Mouse (Mus musculus): Measurements from ENCODE around the gene Gm20521. TPM values are rescaled to one million over a fixed set of nuclear protein-coding genes. Genes with fewer than 3 reads are reported as not detected.
A peak's percentile ranks its signal among the peaks of the same experiment; 100 is the strongest.

Gene Gm20521
- total and polyA plus RNA-seq, 3 experiments = 1.2 to 5.5 (median 4.0) TPM

GRCm38 (mm10) chr14:54870861-54871260 is 12.4 kb upstream of the Gm20521 start, which contains the start of gene Homez:
Homez (minus strand) TSS chr14:54870961.
- TF ChIP-seq TAL1 (conservative IDR thresholded peaks at IDR 0.05; ENCODE audit: low read depth, low read length) (no peak), GATA1 (IDR thresholded peaks at IDR 0.05; ENCODE audit: borderline replicate concordance, low read length) (no peak), CTCF (IDR thresholded peaks at IDR 0.05; ENCODE audit: low read depth, low read length) (no peak), POLR2AphosphoS5 (IDR thresholded peaks at IDR 0.05; ENCODE audit: insufficient replicate concordance, low read depth, low read length) (no peak), GATA2 (IDR thresholded peaks at IDR 0.05; ENCODE audit: borderline replicate concordance, low read depth, low read length) (no peak)

GRCm38 (mm10) chr14:54874165-54874564 is 9.1 kb upstream of the Gm20521 start:
- peaks cover 27% of the 10 kb centered on the region for H3K4me1 ChIP-seq (ENCODE audit: insufficient read depth, low read depth, low read length)
- ATAC-seq (ENCODE audit: extremely low read depth, insufficient number of reproducible peaks, low FRiP score, poor library complexity, severe bottlenecking) (no peak), DNase-seq (ENCODE audit: low spot score) (no peak)
- TF ChIP-seq GATA2 (IDR thresholded peaks at IDR 0.05; ENCODE audit: borderline replicate concordance, low read depth, low read length) (no peak), GATA1 (IDR thresholded peaks at IDR 0.05; ENCODE audit: borderline replicate concordance, low read length) (no peak), CTCF (IDR thresholded peaks at IDR 0.05; ENCODE audit: low read depth, low read length) (no peak), POLR2AphosphoS5 (IDR thresholded peaks at IDR 0.05; ENCODE audit: insufficient replicate concordance, low read depth, low read length) (no peak), TAL1 (conservative IDR thresholded peaks at IDR 0.05; ENCODE audit: low read depth, low read length) (no peak)
- peaks cover 4% of the 10 kb centered on the region for H3K36me3 ChIP-seq (replicated peaks)
- no peaks in the 10 kb centered on the region for H3K27me3 ChIP-seq (ENCODE audit: insufficient read depth, low read length)
- H3K4me3 ChIP-seq (ENCODE audit: low read depth, low read length) = no peak overlapping the region
- no peaks in the 10 kb centered on the region for H3K9me3 ChIP-seq (replicated peaks)

More at GRCm38 (mm10) chr14:54870861-54871260, 12.4 kb upstream of the Gm20521 start, which contains the start of gene Homez:
- DNase-seq (ENCODE audit: low spot score) = no peak
- no peaks in the 10 kb centered on the region for H3K9me3 ChIP-seq (replicated peaks)
- H3K36me3 ChIP-seq (replicated peaks) = peaks cover 4% of the 10 kb centered on the region
- no peak for ATAC-seq (ENCODE audit: extremely low read depth, insufficient number of reproducible peaks, low FRiP score, poor library complexity, severe bottlenecking)
- no peak within 1 kb of the TSS for H3K4me3 ChIP-seq (ENCODE audit: low read depth, low read length)
- H3K4me1 ChIP-seq (ENCODE audit: insufficient read depth, low read depth, low read length) = peaks cover 15% of the 10 kb centered on the region
- H3K27me3 ChIP-seq (ENCODE audit: insufficient read depth, low read length) = no peaks in the 10 kb centered on the region

- H3K9me3 ChIP-seq (replicated peaks) = no peaks in the 10 kb centered on the region
- TF ChIP-seq GATA2 (IDR thresholded peaks at IDR 0.05; ENCODE audit: borderline replicate concordance, low read depth, low read length) = no peak
- no peaks in the 10 kb centered on the region for H3K27me3 ChIP-seq (ENCODE audit: insufficient read depth, low read length)
- ATAC-seq (ENCODE audit: extremely low read depth, insufficient number of reproducible peaks, low FRiP score, poor library complexity, severe bottlenecking) = no peak
- peak; percentile 28 for DNase-seq (ENCODE audit: low spot score)
- peaks cover 4% of the 10 kb centered on the region for H3K36me3 ChIP-seq (replicated peaks)
- H3K4me1 ChIP-seq (ENCODE audit: insufficient read depth, low read depth, low read length) = peaks cover 27% of the 10 kb centered on the region
- H3K4me3 ChIP-seq (ENCODE audit: low read depth, low read length) = peak overlapping the region; percentile 91
Measured at GRCm38 (mm10) chr14:54875844-54876538, 7.2 kb upstream of the Gm20521 start.

GRCm38 (mm10) chr14:54876539-54877047 is 6.6 kb upstream of the Gm20521 start:
- ATAC-seq (ENCODE audit: extremely low read depth, insufficient number of reproducible peaks, low FRiP score, poor library complexity, severe bottlenecking) = peak; percentile 76
- Histone ChIP-seq H3K9me3 (replicated peaks) (no peaks in the 10 kb centered on the region), H3K27me3 (ENCODE audit: insufficient read depth, low read length) (no peaks in the 10 kb centered on the region), H3K4me1 (ENCODE audit: insufficient read depth, low read depth, low read length) (peaks cover 31% of the 10 kb centered on the region), H3K4me3 (ENCODE audit: low read depth, low read length) (peak overlapping the region; percentile 91), H3K36me3 (replicated peaks) (peaks cover 4% of the 10 kb centered on the region)
- peak; percentile 97 for DNase-seq (ENCODE audit: low spot score)
- no peak for TF ChIP-seq GATA2 (IDR thresholded peaks at IDR 0.05; ENCODE audit: borderline replicate concordance, low read depth, low read length)
- TF ChIP-seq GATA1 (IDR thresholded peaks at IDR 0.05; ENCODE audit: borderline replicate concordance, low read length) = no peak
- TF ChIP-seq TAL1 (conservative IDR thresholded peaks at IDR 0.05; ENCODE audit: low read depth, low read length) = no peak
- no peak for TF ChIP-seq POLR2AphosphoS5 (IDR thresholded peaks at IDR 0.05; ENCODE audit: insufficient replicate concordance, low read depth, low read length)
- no peak for TF ChIP-seq CTCF (IDR thresholded peaks at IDR 0.05; ENCODE audit: low read depth, low read length)

GRCm38 (mm10) chr14:54877048-54877715 is 6.1 kb upstream of the Gm20521 start, which contains the start of gene Ppp1r3e:
Ppp1r3e (minus strand) TSS chr14:54877550.
- no peaks in the 10 kb centered on the region for H3K27me3 ChIP-seq (ENCODE audit: insufficient read depth, low read length)
- ATAC-seq (ENCODE audit: extremely low read depth, insufficient number of reproducible peaks, low FRiP score, poor library complexity, severe bottlenecking) (no peak), DNase-seq (ENCODE audit: low spot score) (peak; percentile 53)
- H3K4me3 ChIP-seq (ENCODE audit: low read depth, low read length) = peak within 1 kb of the TSS; percentile 91
- TF ChIP-seq TAL1 (conservative IDR thresholded peaks at IDR 0.05; ENCODE audit: low read depth, low read length) = no peak
- TF ChIP-seq GATA1 (IDR thresholded peaks at IDR 0.05; ENCODE audit: borderline replicate concordance, low read length) = no peak
- no peak for TF ChIP-seq GATA2 (IDR thresholded peaks at IDR 0.05; ENCODE audit: borderline replicate concordance, low read depth, low read length)
- TF ChIP-seq POLR2AphosphoS5 (IDR thresholded peaks at IDR 0.05; ENCODE audit: insufficient replicate concordance, low read depth, low read length) = no peak
- no peak for TF ChIP-seq CTCF (IDR thresholded peaks at IDR 0.05; ENCODE audit: low read depth, low read length)
- H3K4me1 ChIP-seq (ENCODE audit: insufficient read depth, low read depth, low read length) = peaks cover 34% of the 10 kb centered on the region
- H3K9me3 ChIP-seq (replicated peaks) = no peaks in the 10 kb centered on the region
- peaks cover 4% of the 10 kb centered on the region for H3K36me3 ChIP-seq (replicated peaks)

GRCm38 (mm10) chr14:54884022-54884712 is 926 bp downstream of the Gm20521 start:
- ATAC-seq (ENCODE audit: extremely low read depth, insufficient number of reproducible peaks, low FRiP score, poor library complexity, severe bottlenecking) (no peak), DNase-seq (ENCODE audit: low spot score) (no peak)
- no peaks in the 10 kb centered on the region for H3K27me3 ChIP-seq (ENCODE audit: insufficient read depth, low read length)
- no peaks in the 10 kb centered on the region for H3K9me3 ChIP-seq (replicated peaks)
- peaks cover 39% of the 10 kb centered on the region for H3K36me3 ChIP-seq (replicated peaks)
- H3K4me3 ChIP-seq (ENCODE audit: low read depth, low read length) = peak overlapping the region; percentile 74
- peaks cover 33% of the 10 kb centered on the region for H3K4me1 ChIP-seq (ENCODE audit: insufficient read depth, low read depth, low read length)
- no peak for TF ChIP-seq GATA1 (IDR thresholded peaks at IDR 0.05; ENCODE audit: borderline replicate concordance, low read length)
- no peak for TF ChIP-seq GATA2 (IDR thresholded peaks at IDR 0.05; ENCODE audit: borderline replicate concordance, low read depth, low read length)
- TF ChIP-seq CTCF (IDR thresholded peaks at IDR 0.05; ENCODE audit: low read depth, low read length) = no peak
- TF ChIP-seq TAL1 (conservative IDR thresholded peaks at IDR 0.05; ENCODE audit: low read depth, low read length) = no peak
- TF ChIP-seq POLR2AphosphoS5 (IDR thresholded peaks at IDR 0.05; ENCODE audit: insufficient replicate concordance, low read depth, low read length) = no peak
